Mouse (Mus musculus): Measurements from ENCODE around the gene Fkbp10. TPM values are rescaled to one million over a fixed set of nuclear protein-coding genes. Genes with fewer than 3 reads are reported as not detected.

The Fkbp10 gene
- 1 to 10 TPM; 1.9 to 4.5 TPM for total RNA-seq (2021)
- long read RNA-seq, experiment 1, transcript Fkbp10-201 (10 exons, 2,584 nt) = major isoform, 7 of 8 reads
- long read RNA-seq, experiment 1, partial matches to known transcripts = 0 of 8 reads
- long read RNA-seq, experiment 1, other reads (novel, unspliced or antisense) = 1 of 8 reads
- long read RNA-seq, experiment 2, partial matches to known transcripts = 0 of 5 reads
- long read RNA-seq, experiment 2, other reads (novel, unspliced or antisense) = 2 of 5 reads

GRCm38 (mm10) chr11:100414914-100415822 lies at the start of gene Fkbp10:
TSS of gene Fkbp10 (plus strand) at chr11:100415697.
- no peak for TF ChIP-seq CTCF (IDR thresholded peaks at IDR 0.05)
- peak; percentile 78 for DNase-seq
- H3K27ac ChIP-seq = peak within 1 kb of the TSS; percentile 90
- H3K4me3 ChIP-seq = peak within 1 kb of the TSS; percentile 92
- intact Hi-C loops (cut with DNase I) = no loop called here

DNA sequence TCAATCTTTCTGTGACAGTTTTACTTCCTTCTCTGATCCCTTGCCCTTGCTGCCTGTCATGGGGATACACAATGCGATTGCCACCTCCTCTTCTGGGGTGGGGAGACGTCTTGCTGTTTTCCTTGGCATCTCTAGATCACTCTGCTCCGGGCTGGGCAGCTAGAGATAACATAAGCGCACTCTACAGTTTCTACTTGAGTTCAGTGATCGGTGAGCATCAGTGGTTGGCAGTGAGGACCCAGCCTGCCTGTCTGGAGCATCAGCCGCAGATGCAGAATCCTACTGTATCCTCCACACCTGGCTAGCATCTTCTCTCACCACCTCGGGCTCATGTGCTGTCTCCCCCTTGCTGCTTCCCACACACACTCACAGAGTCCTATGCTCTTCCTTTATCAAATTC lies 46.4 kb upstream of the Fkbp10 start:
- TF ChIP-seq CTCF (IDR thresholded peaks at IDR 0.05) = no peak
- intact Hi-C loops (cut with DNase I) = no loop called here
- 0 out of 2 replicates have a peak overlapping the region, but pooled peaks have one; percentile 10 for H3K27ac ChIP-seq
- DNase-seq = no peak
- H3K4me3 ChIP-seq = no peak overlapping the region

DNA sequence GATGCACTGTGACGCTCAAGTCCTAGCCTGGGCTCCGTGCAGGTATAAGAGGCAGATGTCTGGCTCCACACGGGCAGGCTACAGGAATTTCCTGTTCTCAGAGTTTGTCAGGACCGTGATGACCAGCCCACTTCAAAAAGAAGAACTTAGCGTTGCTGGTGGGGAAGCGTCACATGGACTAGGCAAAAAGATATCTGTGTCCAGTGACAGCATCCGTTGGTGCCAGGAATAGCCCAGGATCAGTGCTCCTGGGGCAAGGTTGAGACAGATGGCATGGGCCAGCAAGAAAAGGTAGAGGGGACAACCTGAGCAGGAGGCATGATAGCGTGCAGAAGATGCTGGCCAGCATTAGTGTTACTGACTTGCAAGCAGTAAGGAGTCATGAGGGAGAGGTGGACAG lies 45.7 kb upstream of the Fkbp10 start:
- Histone ChIP-seq H3K27ac (peak overlapping the region; percentile 10; the same call in 1 of the 2 replicates), H3K4me3 (no peak overlapping the region)
- intact Hi-C loops (cut with DNase I) = no loop called here
- no peak for DNase-seq
- TF ChIP-seq CTCF (IDR thresholded peaks at IDR 0.05) = no peak

GRCm38 (mm10) chr11:100371981-100372558 lies 43.4 kb upstream of the Fkbp10 start:
- TF ChIP-seq CTCF (IDR thresholded peaks at IDR 0.05) = no peak
- Histone ChIP-seq H3K27ac (0 out of 2 replicates have a peak overlapping the region, but pooled peaks have one; percentile 7), H3K4me3 (no peak overlapping the region)
- intact Hi-C loops (cut with DNase I) = no loop called here
- no peak for DNase-seq

DNA sequence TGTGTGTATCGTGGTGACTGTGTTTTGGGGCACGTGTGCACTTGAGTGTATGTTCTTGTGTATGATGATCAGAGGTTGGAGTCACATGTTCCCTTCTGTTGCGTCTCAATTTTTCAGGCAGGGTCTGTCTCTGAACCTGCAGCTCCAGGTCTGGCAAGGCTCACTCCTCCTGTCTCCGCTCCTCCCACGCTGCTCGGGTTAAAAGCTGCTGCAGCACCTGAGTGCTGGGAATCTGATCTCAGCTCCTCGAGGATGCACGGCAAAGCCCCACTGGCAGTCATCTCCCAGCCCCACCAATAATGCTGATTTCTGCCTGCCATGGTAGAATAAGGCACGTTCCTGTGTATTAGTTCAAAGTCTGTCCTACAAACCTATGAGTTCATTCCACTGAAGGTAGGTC lies 40.4 kb upstream of the Fkbp10 start:
- peak overlapping the region; percentile 55 for H3K27ac ChIP-seq
- no peak for TF ChIP-seq CTCF (IDR thresholded peaks at IDR 0.05)
- intact Hi-C loops (cut with DNase I) = no loop called here
- DNase-seq = no peak
- H3K4me3 ChIP-seq = no peak overlapping the region

GRCm38 (mm10) chr11:100376005-100376404 lies 39.5 kb upstream of the Fkbp10 start:
- intact Hi-C loops (cut with DNase I) = no loop called here
- TF ChIP-seq CTCF (IDR thresholded peaks at IDR 0.05) = no peak
- no peak for DNase-seq
- H3K27ac ChIP-seq = peak overlapping the region; percentile 76
- peak overlapping the region; percentile 11; the same call in 1 of the 2 replicates for H3K4me3 ChIP-seq

GRCm38 (mm10) chr11:100376746-100377389 lies 38.6 kb upstream of the Fkbp10 start:
- DNase-seq = no peak
- Histone ChIP-seq H3K4me3 (peak overlapping the region; percentile 11; the same call in 1 of the 2 replicates), H3K27ac (peak overlapping the region; percentile 76)
- TF ChIP-seq CTCF (IDR thresholded peaks at IDR 0.05) = no peak
- intact Hi-C loops (cut with DNase I) = no loop called here

DNA sequence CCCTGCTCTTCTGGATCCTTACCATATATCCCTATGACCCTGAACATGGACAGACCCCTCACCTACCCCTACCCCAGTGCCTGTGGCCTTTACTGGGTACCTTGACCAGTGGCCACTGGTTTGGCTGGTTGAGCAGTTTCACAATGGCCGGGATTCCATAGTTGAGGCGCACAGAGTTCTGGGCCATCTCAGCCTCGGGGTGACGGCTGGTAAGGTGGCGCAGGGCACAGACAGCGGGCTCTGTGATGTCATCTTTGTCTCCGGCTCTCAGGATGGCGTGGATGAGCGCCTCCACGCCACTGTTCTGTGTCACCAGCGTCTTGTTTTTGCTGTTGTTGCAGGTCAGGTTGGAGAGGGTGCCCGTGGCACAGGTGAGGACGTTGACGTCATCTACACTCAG lies 37.5 kb upstream of the Fkbp10 start:
- H3K27ac ChIP-seq = peak overlapping the region; percentile 24; the same call in 1 of the 2 replicates
- no peak for TF ChIP-seq CTCF (IDR thresholded peaks at IDR 0.05)
- H3K4me3 ChIP-seq = no peak overlapping the region
- DNase-seq = no peak
- intact Hi-C loops (cut with DNase I) = no loop called here

- Histone ChIP-seq H3K27ac (peak overlapping the region; percentile 24; the same call in 1 of the 2 replicates), H3K4me3 (no peak overlapping the region)
- intact Hi-C loops (cut with DNase I) = no loop called here
- no peak for TF ChIP-seq CTCF (IDR thresholded peaks at IDR 0.05)
- no peak for DNase-seq
Measured at GRCm38 (mm10) chr11:100378446-100378845, 37.1 kb upstream of the Fkbp10 start.

DNA sequence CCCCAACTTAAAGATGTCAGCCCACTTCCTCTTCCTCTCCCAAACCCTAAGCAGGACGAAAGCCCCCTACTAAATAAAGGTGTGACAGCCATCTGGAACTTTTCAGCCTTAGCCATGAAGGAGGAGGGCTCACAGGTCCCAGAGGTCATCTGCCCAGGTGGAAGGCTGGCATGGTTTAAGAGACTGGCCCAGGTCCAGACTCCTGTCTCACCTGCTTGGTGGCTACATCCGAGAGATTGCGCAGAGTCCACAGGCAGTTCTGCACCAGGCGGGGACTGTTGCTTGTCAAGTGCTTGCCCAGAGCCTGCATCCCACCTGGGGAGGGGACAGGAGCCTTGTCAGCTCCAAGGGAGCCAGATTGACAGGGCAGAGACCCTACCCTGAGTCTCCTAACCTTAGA lies 36.2 kb upstream of the Fkbp10 start:
- no peak for TF ChIP-seq CTCF (IDR thresholded peaks at IDR 0.05)
- no peak overlapping the region for H3K27ac ChIP-seq
- intact Hi-C loops (cut with DNase I) = no loop called here
- H3K4me3 ChIP-seq = no peak overlapping the region
- DNase-seq = no peak

DNA sequence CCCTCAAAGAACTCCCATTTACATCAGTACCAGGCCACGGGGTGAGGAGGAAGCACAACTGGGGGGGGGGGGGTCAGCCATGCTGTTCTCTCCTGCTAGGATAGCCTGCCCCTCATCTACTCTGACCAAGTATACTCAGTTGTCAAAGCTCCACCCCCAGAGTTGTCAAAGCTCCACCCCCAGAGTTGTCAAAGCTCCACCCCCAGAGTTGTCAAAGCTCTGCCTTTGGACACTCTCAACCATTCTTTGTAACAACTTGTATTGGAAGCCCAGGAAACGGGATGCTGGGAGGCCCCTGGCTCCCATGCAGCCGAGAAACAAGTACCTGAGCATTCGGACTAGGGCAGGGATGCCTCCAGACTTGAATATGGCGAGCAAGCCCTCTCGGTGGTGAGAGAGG lies 32.8 kb upstream of the Fkbp10 start:
- H3K4me3 ChIP-seq = no peak overlapping the region
- DNase-seq = no peak
- TF ChIP-seq CTCF (IDR thresholded peaks at IDR 0.05) = no peak
- intact Hi-C loops (cut with DNase I) = no loop called here
- H3K27ac ChIP-seq = no peak overlapping the region

DNA sequence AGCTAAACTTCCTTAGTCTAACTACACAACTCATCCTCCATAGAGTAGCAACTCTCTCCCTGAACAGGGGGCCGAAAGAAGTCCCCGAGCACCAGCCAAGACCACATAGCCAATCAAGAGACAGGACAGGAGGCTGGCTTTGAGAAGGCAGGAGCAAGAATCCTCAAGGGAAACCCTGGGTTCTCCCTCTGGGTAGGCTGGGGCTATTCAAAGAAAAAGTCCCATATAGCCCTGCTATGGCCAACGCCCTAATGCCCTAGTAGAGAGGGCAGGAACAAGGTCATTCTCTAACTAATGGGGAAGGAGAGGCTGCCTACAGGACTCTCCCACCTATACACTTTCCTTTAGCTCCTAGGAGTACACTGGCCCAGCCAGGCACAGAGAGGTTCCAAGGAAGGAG lies 30.5 kb upstream of the Fkbp10 start:
- intact Hi-C loops (cut with DNase I) = no loop called here
- DNase-seq = no peak
- 0 out of 2 replicates have a peak overlapping the region, but pooled peaks have one; percentile 43 for H3K27ac ChIP-seq
- TF ChIP-seq CTCF (IDR thresholded peaks at IDR 0.05) = no peak
- no peak overlapping the region for H3K4me3 ChIP-seq

Measured in gastrocnemius, adult 2 months (tissue).